8 mouse cellular contexts compared by ENCODE assay signal in the genomic region with DNA sequence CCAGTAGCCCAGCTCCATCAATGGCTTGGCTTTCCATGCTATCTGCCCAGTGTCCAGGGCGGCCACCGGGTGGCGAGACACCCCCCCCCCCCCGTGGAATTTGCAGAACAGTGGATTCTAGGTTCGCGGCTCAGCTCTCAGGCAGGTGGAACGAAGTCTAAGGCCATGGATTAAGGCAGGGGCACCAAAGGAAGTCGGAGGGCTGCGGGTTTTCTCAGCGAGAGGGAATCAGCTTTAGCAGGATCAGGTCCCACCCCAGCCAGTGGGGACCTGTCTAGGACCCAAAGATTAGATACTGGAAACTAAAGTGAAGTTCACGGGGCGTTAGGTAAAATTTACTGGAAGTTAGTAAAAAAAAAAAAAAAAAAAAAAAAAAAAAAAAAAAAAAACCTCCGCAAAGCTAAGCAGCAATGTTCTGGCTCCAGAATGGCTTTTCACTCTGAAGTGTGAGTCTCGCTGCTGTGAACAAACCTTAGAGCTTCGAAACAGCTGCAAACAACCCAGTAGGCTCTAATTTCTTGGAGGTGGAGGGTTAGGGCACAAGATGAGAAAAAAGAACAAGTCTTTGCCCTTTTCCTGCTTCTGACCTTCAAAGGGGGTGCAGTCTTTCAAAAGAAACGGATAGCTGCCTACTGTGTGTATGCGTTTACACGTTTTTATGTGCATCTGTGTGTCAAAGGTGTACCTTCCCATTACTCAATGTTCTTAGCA. TPM values are rescaled to one million over a fixed set of nuclear protein-coding genes. Genes with fewer than 3 reads are reported as not detected.
A peak's percentile ranks its signal among the peaks of the same experiment; 100 is the strongest.
DNase-seq lines count a peak whose midpoint lies in the region; ATAC-seq lines count a peak whose summit lies in the region.

No protein-coding gene starts in this region.

- H3K4me2 ChIP-seq in heart, embryonic 13.5 days, result peak overlapping the region; percentile 70
- peak overlapping the region; percentile 52 for H3K4me2 ChIP-seq in forebrain, embryonic 14.5 days (ENCODE audit: low read length)
- peak overlapping the region; percentile 73 for H3K4me2 ChIP-seq in neural tube, embryonic 11.5 days (ENCODE audit: low read depth)

- H3K4me1 ChIP-seq in heart, embryonic 13.5 days, result peaks cover 20% of the 10 kb centered on the region
- H3K4me1 ChIP-seq in forebrain, embryonic 14.5 days (ENCODE audit: control insufficient read depth, insufficient read depth, low read length), result no peaks in the 10 kb centered on the region
- H3K4me1 ChIP-seq in neural tube, embryonic 11.5 days (ENCODE audit: control insufficient read depth, insufficient read depth, low read length), result peaks cover 15% of the 10 kb centered on the region

- peaks cover 72% of the 10 kb centered on the region for H3K27me3 ChIP-seq in heart, embryonic 13.5 days (replicated peaks)
- H3K27me3 ChIP-seq in forebrain, embryonic 14.5 days (replicated peaks; ENCODE audit: control insufficient read depth, insufficient read depth, low read length), result peaks cover 59% of the 10 kb centered on the region
- peaks cover 18% of the 10 kb centered on the region for H3K27me3 ChIP-seq in neural tube, embryonic 11.5 days (ENCODE audit: control insufficient read depth, insufficient read depth, low read length)

- WGBS in heart, embryonic 13.5 days, result 8% methylated on average over 18 of the region's 18 CpGs
- 2% methylated on average over 18 of the region's 18 CpGs for WGBS in forebrain, embryonic 14.5 days
- 3% methylated on average over 18 of the region's 18 CpGs for WGBS in neural tube, embryonic 11.5 days

- H3K9ac ChIP-seq in heart, embryonic 13.5 days, result peak overlapping the region; percentile 75
- peak overlapping the region; percentile 58 for H3K9ac ChIP-seq in forebrain, embryonic 14.5 days (ENCODE audit: low read length)
- no peak overlapping the region for H3K9ac ChIP-seq in neural tube, embryonic 11.5 days (ENCODE audit: low read length)

- H3K27ac ChIP-seq in heart, embryonic 13.5 days (replicated peaks), result no peak overlapping the region
- peak overlapping the region; percentile 84 for H3K27ac ChIP-seq in forebrain, embryonic 14.5 days (ENCODE audit: low read depth, low read length)
- H3K27ac ChIP-seq in neural tube, embryonic 11.5 days (ENCODE audit: low read depth, low read length), result no peak overlapping the region

- no peak for DNase-seq in heart, adult 8-10 months (ENCODE audit: low spot score)
- peak; percentile 42 for DNase-seq in forebrain, embryonic 14.5 days (ENCODE audit: low spot score)
- DNase-seq in kidney, postnatal 14 days, result peak; percentile 29
- DNase-seq in neural tube, embryonic 11.5 days (ENCODE audit: low spot score), result no peak
- DNase-seq in adrenal gland, adult 2 months, result no peak
- DNase-seq in urinary bladder, postnatal 10 days (ENCODE audit: low spot score), result no peak
- no peak for DNase-seq in frontal cortex, postnatal 14 days (ENCODE audit: low spot score in 2 of 2)

- H3K36me3 ChIP-seq in heart, embryonic 13.5 days, result no peaks in the 10 kb centered on the region
- no peaks in the 10 kb centered on the region for H3K36me3 ChIP-seq in forebrain, embryonic 14.5 days (ENCODE audit: control insufficient read depth, insufficient read depth, low read length)
- no peaks in the 10 kb centered on the region for H3K36me3 ChIP-seq in neural tube, embryonic 11.5 days (ENCODE audit: control insufficient read depth, insufficient read depth, low read length)

- H3K9me3 ChIP-seq in heart, embryonic 13.5 days, result no peaks in the 10 kb centered on the region
- no peaks in the 10 kb centered on the region for H3K9me3 ChIP-seq in forebrain, embryonic 14.5 days (replicated peaks; ENCODE audit: control insufficient read depth, low read length)
- no peaks in the 10 kb centered on the region for H3K9me3 ChIP-seq in neural tube, embryonic 11.5 days (ENCODE audit: control insufficient read depth, low read length)

- no peak for ATAC-seq in heart, embryonic 13.5 days (ENCODE audit: extremely low read depth, insufficient number of reproducible peaks, low FRiP score, low TSS enrichment)
- ATAC-seq in forebrain, embryonic 14.5 days, result no peak
- ATAC-seq in neural tube, embryonic 11.5 days (ENCODE audit: insufficient read depth, low FRiP score, low TSS enrichment), result no peak

- H3K4me3 ChIP-seq in heart, embryonic 13.5 days, result peak overlapping the region; percentile 48
- H3K4me3 ChIP-seq in forebrain, embryonic 14.5 days (ENCODE audit: low read depth, low read length), result peak overlapping the region; percentile 28
- H3K4me3 ChIP-seq in neural tube, embryonic 11.5 days (ENCODE audit: low read depth, low read length), result peak overlapping the region; percentile 31

RNA-seq across cellular contexts. Expression of a gene that starts 4.2 kb away (rescaled TPM):
- 24.5 and 27.3 TPM in 2 replicates for polyA plus RNA-seq in heart, embryonic 13.5 days (2015; fragmentation: Nextera tagmentation; extraction: Ambion mirVana)
- 10 to 100 TPM; 12.5 to 23.1 (median 20.3) TPM for total RNA-seq in heart, adult 8-10 months (2022)
- polyA plus RNA-seq in forebrain, embryonic 14.5 days (2014; fragmentation: Nextera tagmentation; extraction: Ambion mirVana), result 73.7 and 82.5 TPM in 2 replicates
- polyA plus RNA-seq in neural tube, embryonic 11.5 days (2014; fragmentation: Nextera tagmentation; extraction: Ambion mirVana), result 88.5 and 95.9 TPM in 2 replicates
- total RNA-seq in adrenal gland, adult 2 months (2021), result 100 to 1,000 TPM; 109 to 132 TPM
- polyA plus RNA-seq in adrenal gland, adult 2 months (2012; rRNA removed), result 401 and 472 TPM in 2 replicates

Comparison
In these comparisons a context has a peak if more than half of its experiments do, and no peak if none do; other contexts are left out.
1. DNase-seq: peak in forebrain, embryonic 14.5 days (single experiment) and kidney, postnatal 14 days (single experiment); none in heart, adult 8-10 months (single experiment), neural tube, embryonic 11.5 days (single experiment), adrenal gland, adult 2 months (single experiment), urinary bladder, postnatal 10 days (single experiment) and frontal cortex, postnatal 14 days (0 of 2).
2. Peak in every context shown above with its lines, with median percentiles within 50 percentile points of each other: H3K4me2 ChIP-seq and H3K4me3 ChIP-seq.